14 mouse cellular contexts compared by ENCODE assay signal in genomic region chr3:90606185-90606584, GRCm38 (mm10). TPM values are rescaled to one million over a fixed set of nuclear protein-coding genes. Genes with fewer than 3 reads are reported as not detected.
A peak's percentile ranks its signal among the peaks of the same experiment; 100 is the strongest.
DNase-seq lines count a peak whose midpoint lies in the region; ATAC-seq and TF ChIP-seq lines count a peak whose summit lies in the region.
"Had no signal": no experiment of that assay in that cellular context is flagged by ENCODE, and none has a peak within 500 bp of the region (broad histone marks: within the 10 kb centered on the region; RNA-seq: fewer than 3 reads in every experiment).

No protein-coding gene starts in this region.

- no peaks in the 10 kb centered on the region for H3K9me3 ChIP-seq in heart, embryonic 11.5 days (replicated peaks; ENCODE audit: control insufficient read depth, low read length)
- no peaks in the 10 kb centered on the region for H3K9me3 ChIP-seq in midbrain, embryonic 11.5 days (ENCODE audit: control insufficient read depth, low read length)
- H3K9me3 ChIP-seq in midbrain, embryonic 16.5 days (replicated peaks; ENCODE audit: control insufficient read depth, low read length, poor library complexity, severe bottlenecking): no peaks in the 10 kb centered on the region
- H3K9me3 ChIP-seq in stomach, embryonic 15.5 days: no peaks in the 10 kb centered on the region

- peaks cover 5% of the 10 kb centered on the region; the same call in 1 of the 2 replicates for H3K4me1 ChIP-seq in heart, embryonic 11.5 days (ENCODE audit: control insufficient read depth, insufficient read depth, low read length)
- H3K4me1 ChIP-seq in midbrain, embryonic 11.5 days (ENCODE audit: control insufficient read depth, insufficient read depth, low read length): no peaks in the 10 kb centered on the region
- H3K4me1 ChIP-seq in midbrain, embryonic 16.5 days (ENCODE audit: control insufficient read depth, insufficient read depth, low read length): no peaks in the 10 kb centered on the region; the same call in 1 of the 2 replicates
- H3K4me1 ChIP-seq in embryonic fibroblast, embryonic 13.5 days (ENCODE audit: control insufficient read depth, insufficient read depth, low read length): peaks cover 30% of the 10 kb centered on the region
- peaks cover 22% of the 10 kb centered on the region for H3K4me1 ChIP-seq in stomach, embryonic 15.5 days

- 91% methylated on average over 6 of the region's 6 CpGs for WGBS in heart, embryonic 11.5 days (ENCODE audit: insufficient replicate concordance)
- WGBS in midbrain, embryonic 11.5 days: 78% methylated on average over 6 of the region's 6 CpGs
- WGBS in midbrain, embryonic 16.5 days: 93% methylated on average over 6 of the region's 6 CpGs
- 47% methylated on average over 6 of the region's 6 CpGs for WGBS in stomach, embryonic 15.5 days

- H3K27me3 ChIP-seq in heart, embryonic 11.5 days (ENCODE audit: control insufficient read depth, insufficient read depth, low read length): 0 out of 2 replicates have a peak, but pooled peaks cover 3% of the 10 kb centered on the region
- no peaks in the 10 kb centered on the region for H3K27me3 ChIP-seq in midbrain, embryonic 11.5 days (ENCODE audit: control insufficient read depth, insufficient read depth, low read length)
- H3K27me3 ChIP-seq in midbrain, embryonic 16.5 days (ENCODE audit: control insufficient read depth, insufficient read depth, low read depth, low read length): no peaks in the 10 kb centered on the region
- no peaks in the 10 kb centered on the region for H3K27me3 ChIP-seq in stomach, embryonic 15.5 days (replicated peaks)

- H3K36me3 ChIP-seq in heart, embryonic 11.5 days (ENCODE audit: control insufficient read depth, insufficient read depth, low read length): no peaks in the 10 kb centered on the region
- no peaks in the 10 kb centered on the region for H3K36me3 ChIP-seq in midbrain, embryonic 11.5 days (ENCODE audit: control insufficient read depth, insufficient read depth, low read length)
- no peaks in the 10 kb centered on the region for H3K36me3 ChIP-seq in midbrain, embryonic 16.5 days (ENCODE audit: control insufficient read depth, insufficient read depth, low read length)
- H3K36me3 ChIP-seq in stomach, embryonic 15.5 days: no peaks in the 10 kb centered on the region

- no peak for ATAC-seq in heart, embryonic 11.5 days (replicated peaks; ENCODE audit: insufficient number of reproducible peaks, low FRiP score, low TSS enrichment)
- no peak for ATAC-seq in midbrain, embryonic 11.5 days (ENCODE audit: low FRiP score)
- ATAC-seq in midbrain, embryonic 16.5 days: no peak
- 0 out of 2 replicates have a peak, but pooled peaks have one; percentile 10 for ATAC-seq in stomach, embryonic 15.5 days (ENCODE audit: insufficient read depth, low FRiP score, low read depth)

- no peak overlapping the region for H3K4me3 ChIP-seq in heart, embryonic 11.5 days (ENCODE audit: low read depth, low read length)
- no peak overlapping the region for H3K4me3 ChIP-seq in midbrain, embryonic 11.5 days (ENCODE audit: low read depth, low read length)
- H3K4me3 ChIP-seq in midbrain, embryonic 16.5 days (ENCODE audit: low read depth, low read length): no peak overlapping the region
- no peak overlapping the region for H3K4me3 ChIP-seq in embryonic fibroblast, embryonic 13.5 days (ENCODE audit: insufficient read depth, low read length)
- no peak overlapping the region for H3K4me3 ChIP-seq in stomach, embryonic 15.5 days (replicated peaks)

- no peak overlapping the region for H3K9ac ChIP-seq in heart, embryonic 11.5 days (ENCODE audit: low read depth, low read length)
- no peak overlapping the region for H3K9ac ChIP-seq in midbrain, embryonic 11.5 days (ENCODE audit: low read length)
- no peak overlapping the region for H3K9ac ChIP-seq in midbrain, embryonic 16.5 days (ENCODE audit: low read depth, low read length)
- H3K9ac ChIP-seq in stomach, embryonic 15.5 days: no peak overlapping the region

- no peak for TF ChIP-seq CTCF in embryonic fibroblast, embryonic 13.5 days (IDR thresholded peaks at IDR 0.05; ENCODE audit: borderline replicate concordance, insufficient read depth, low read length)

- DNase-seq in heart, postnatal 10 days: peak; percentile 57 to 61
- DNase-seq in midbrain, embryonic 11.5 days (ENCODE audit: low spot score, missing footprints): peak; percentile 79
- DNase-seq in layer of hippocampus, postnatal 25 days (ENCODE audit: extremely low spot score in 1 of 2, low spot score in 1 of 2): no peak
- DNase-seq in thymus, postnatal 25 days: no peak
- DNase-seq: layer of hippocampus, postnatal 36 days; lung, adult 2 months had no signal

- no peak overlapping the region for H3K27ac ChIP-seq in heart, embryonic 11.5 days (ENCODE audit: low read depth, low read length)
- H3K27ac ChIP-seq in midbrain, embryonic 11.5 days (ENCODE audit: low read depth, low read length): no peak overlapping the region
- no peak overlapping the region for H3K27ac ChIP-seq in midbrain, embryonic 16.5 days (ENCODE audit: low read length)
- peak overlapping the region; percentile 97 for H3K27ac ChIP-seq in embryonic fibroblast, embryonic 13.5 days (ENCODE audit: insufficient read depth, low read length)
- H3K27ac ChIP-seq in stomach, embryonic 15.5 days: peak overlapping the region; percentile 88

- H3K4me2 ChIP-seq in heart, embryonic 11.5 days: no peak overlapping the region
- no peak overlapping the region for H3K4me2 ChIP-seq in midbrain, embryonic 11.5 days
- no peak overlapping the region for H3K4me2 ChIP-seq in midbrain, embryonic 16.5 days (ENCODE audit: low read length)
- no peak overlapping the region for H3K4me2 ChIP-seq in stomach, embryonic 15.5 days

- intact Hi-C loops in heart, postnatal 10 days (cut with DNase I): no loop called here

- peak; percentile 23; the same call in 1 of the 2 replicates for TF ChIP-seq POLR2A in embryonic fibroblast, embryonic 13.5 days (IDR thresholded peaks at IDR 0.05; ENCODE audit: low read depth, low read length)

RNA-seq across cellular contexts. Expression of gene S100a5, which starts 2.1 kb away (rescaled TPM):
- total RNA-seq in heart, postnatal 10 days (2021): not detected
- polyA plus RNA-seq in heart, embryonic 11.5 days (2014; fragmentation: Nextera tagmentation; extraction: Ambion mirVana): not detected in 2 replicates
- polyA plus RNA-seq in midbrain, embryonic 11.5 days (2014; fragmentation: Nextera tagmentation; extraction: Ambion mirVana): not detected in 2 replicates
- polyA plus RNA-seq in midbrain, embryonic 16.5 days (2015; fragmentation: Nextera tagmentation; extraction: Ambion mirVana): not detected in 2 replicates
- polyA plus RNA-seq in embryonic fibroblast, embryonic 13.5 days (2011; ENCODE audit: insufficient read length, low read depth, missing spikeins): not detected in 2 replicates
- polyA plus RNA-seq in stomach, embryonic 15.5 days (2015; fragmentation: Nextera tagmentation; extraction: Ambion mirVana): 4.5 and 6.5 TPM in 2 replicates
- not detected for total RNA-seq in layer of hippocampus, postnatal 25 days (2021)
- total RNA-seq: CH12.LX; heart, postnatal 36 days; layer of hippocampus, postnatal 36 days had no signal
- polyA plus RNA-seq: lung, adult 2 months had no signal

RNA-seq across cellular contexts. Expression of gene S100a4, which starts 2.6 kb away (rescaled TPM):
- 10 to 100 TPM; 10.3 to 11.7 TPM for total RNA-seq in heart, postnatal 10 days (2021)
- 3.4 and 3.5 TPM in 2 replicates for polyA plus RNA-seq in heart, embryonic 11.5 days (2014; fragmentation: Nextera tagmentation; extraction: Ambion mirVana)
- 0.34 and 0.50 TPM in 2 replicates for polyA plus RNA-seq in midbrain, embryonic 11.5 days (2014; fragmentation: Nextera tagmentation; extraction: Ambion mirVana)
- 0.53 TPM in 1 of 2 replicates, not detected in the other for polyA plus RNA-seq in midbrain, embryonic 16.5 days (2015; fragmentation: Nextera tagmentation; extraction: Ambion mirVana)
- polyA plus RNA-seq in embryonic fibroblast, embryonic 13.5 days (2011; ENCODE audit: insufficient read length, low read depth, missing spikeins): 454 and 1,115 TPM in 2 replicates
- 13.0 and 13.6 TPM in 2 replicates for polyA plus RNA-seq in stomach, embryonic 15.5 days (2015; fragmentation: Nextera tagmentation; extraction: Ambion mirVana)
- total RNA-seq in layer of hippocampus, postnatal 25 days (2021): 1 to 10 TPM; 4.1 to 6.5 TPM

RNA-seq across cellular contexts. Expression of gene Gm42674, which starts 4.5 kb away (rescaled TPM):
- total RNA-seq in heart, postnatal 10 days (2021): not detected
- not detected in 2 replicates for polyA plus RNA-seq in heart, embryonic 11.5 days (2014; fragmentation: Nextera tagmentation; extraction: Ambion mirVana)
- not detected in 2 replicates for polyA plus RNA-seq in midbrain, embryonic 11.5 days (2014; fragmentation: Nextera tagmentation; extraction: Ambion mirVana)
- 0.65 TPM in 1 of 2 replicates, not detected in the other for polyA plus RNA-seq in midbrain, embryonic 16.5 days (2015; fragmentation: Nextera tagmentation; extraction: Ambion mirVana)
- polyA plus RNA-seq in embryonic fibroblast, embryonic 13.5 days (2011; ENCODE audit: insufficient read length, low read depth, missing spikeins): 3.5 TPM in 1 of 2 replicates, not detected in the other
- not detected in 2 replicates for polyA plus RNA-seq in stomach, embryonic 15.5 days (2015; fragmentation: Nextera tagmentation; extraction: Ambion mirVana)
- total RNA-seq in layer of hippocampus, postnatal 25 days (2021): not detected
- total RNA-seq: CH12.LX; heart, postnatal 36 days; layer of hippocampus, postnatal 36 days had no signal
- polyA plus RNA-seq: frontal cortex, adult 2 months; lung, adult 2 months; thymus, postnatal 0 days had no signal

RNA-seq across cellular contexts. Expression of gene S100a6, which starts 6.5 kb away (rescaled TPM):
- total RNA-seq in heart, postnatal 10 days (2021): 10 to 100 TPM; 81.8 to 85.3 TPM
- polyA plus RNA-seq in heart, embryonic 11.5 days (2014; fragmentation: Nextera tagmentation; extraction: Ambion mirVana): 43.6 and 44.5 TPM in 2 replicates
- polyA plus RNA-seq in midbrain, embryonic 11.5 days (2014; fragmentation: Nextera tagmentation; extraction: Ambion mirVana): 24.5 and 25.1 TPM in 2 replicates
- polyA plus RNA-seq in midbrain, embryonic 16.5 days (2015; fragmentation: Nextera tagmentation; extraction: Ambion mirVana): 19.3 and 19.4 TPM in 2 replicates
- 3,458 and 7,173 TPM in 2 replicates for polyA plus RNA-seq in embryonic fibroblast, embryonic 13.5 days (2011; ENCODE audit: insufficient read length, low read depth, missing spikeins)
- polyA plus RNA-seq in stomach, embryonic 15.5 days (2015; fragmentation: Nextera tagmentation; extraction: Ambion mirVana): 503 and 642 TPM in 2 replicates
- 10 to 100 TPM; 23.1 to 24.9 TPM for total RNA-seq in layer of hippocampus, postnatal 25 days (2021)
- total RNA-seq: CH12.LX had no signal

RNA-seq across cellular contexts. Expression of gene S100a2, which starts 16.1 kb away (rescaled TPM):
- total RNA-seq in heart, postnatal 10 days (2021): not detected
- not detected in 2 replicates for polyA plus RNA-seq in heart, embryonic 11.5 days (2014; fragmentation: Nextera tagmentation; extraction: Ambion mirVana)
- not detected in 2 replicates for polyA plus RNA-seq in midbrain, embryonic 11.5 days (2014; fragmentation: Nextera tagmentation; extraction: Ambion mirVana)
- not detected in 2 replicates for polyA plus RNA-seq in midbrain, embryonic 16.5 days (2015; fragmentation: Nextera tagmentation; extraction: Ambion mirVana)
- not detected in 2 replicates for polyA plus RNA-seq in embryonic fibroblast, embryonic 13.5 days (2011; ENCODE audit: insufficient read length, low read depth, missing spikeins)
- polyA plus RNA-seq in stomach, embryonic 15.5 days (2015; fragmentation: Nextera tagmentation; extraction: Ambion mirVana): not detected in 2 replicates
- total RNA-seq in layer of hippocampus, postnatal 25 days (2021): not detected
- total RNA-seq: CH12.LX; heart, postnatal 36 days; layer of hippocampus, postnatal 36 days had no signal
- polyA plus RNA-seq: frontal cortex, adult 2 months; lung, adult 2 months had no signal

Comparison
In these comparisons a context has a peak if more than half of its experiments do, and no peak if none do; other contexts are left out.
1. DNase-seq: peak in heart, postnatal 10 days (2 of 2) and midbrain, embryonic 11.5 days (single experiment); none in layer of hippocampus, postnatal 25 days (0 of 2) and thymus, postnatal 25 days (single experiment).
2. H3K27ac ChIP-seq: peak in embryonic fibroblast, embryonic 13.5 days (single experiment) and stomach, embryonic 15.5 days (single experiment); none in heart, embryonic 11.5 days (single experiment), midbrain, embryonic 11.5 days (single experiment) and midbrain, embryonic 16.5 days (single experiment).
3. RNA of gene S100a4, which starts 2.6 kb away (polyA plus RNA-seq): 454 to 1,115 TPM in embryonic fibroblast, embryonic 13.5 days; 13.0 to 13.6 TPM in stomach, embryonic 15.5 days, 3.4 to 3.5 TPM in heart, embryonic 11.5 days, 0.34 to 0.50 TPM in midbrain, embryonic 11.5 days and 0.53 TPM in midbrain, embryonic 16.5 days; every median in the first group is over 10 times any median in the second.